Mouse (Mus musculus) megakaryocyte, embryonic 14.5 days (primary cell): ENCODE measurements around the gene 5730455P16Rik.

Source experiments
- FLI1 ChIP-seq: IDR thresholded peaks from 2 replicates; pipeline ENCODE4 v1.6.1; 2012; ENCODE audit warnings: low read length, inconsistent platforms, mixed read lengths
- GATA1 ChIP-seq: IDR thresholded peaks from 3 replicates; pipeline ENCODE4 v1.6.1; 2012; ENCODE audit warnings: mixed read lengths, low read length, inconsistent platforms, borderline replicate concordance

DNA sequence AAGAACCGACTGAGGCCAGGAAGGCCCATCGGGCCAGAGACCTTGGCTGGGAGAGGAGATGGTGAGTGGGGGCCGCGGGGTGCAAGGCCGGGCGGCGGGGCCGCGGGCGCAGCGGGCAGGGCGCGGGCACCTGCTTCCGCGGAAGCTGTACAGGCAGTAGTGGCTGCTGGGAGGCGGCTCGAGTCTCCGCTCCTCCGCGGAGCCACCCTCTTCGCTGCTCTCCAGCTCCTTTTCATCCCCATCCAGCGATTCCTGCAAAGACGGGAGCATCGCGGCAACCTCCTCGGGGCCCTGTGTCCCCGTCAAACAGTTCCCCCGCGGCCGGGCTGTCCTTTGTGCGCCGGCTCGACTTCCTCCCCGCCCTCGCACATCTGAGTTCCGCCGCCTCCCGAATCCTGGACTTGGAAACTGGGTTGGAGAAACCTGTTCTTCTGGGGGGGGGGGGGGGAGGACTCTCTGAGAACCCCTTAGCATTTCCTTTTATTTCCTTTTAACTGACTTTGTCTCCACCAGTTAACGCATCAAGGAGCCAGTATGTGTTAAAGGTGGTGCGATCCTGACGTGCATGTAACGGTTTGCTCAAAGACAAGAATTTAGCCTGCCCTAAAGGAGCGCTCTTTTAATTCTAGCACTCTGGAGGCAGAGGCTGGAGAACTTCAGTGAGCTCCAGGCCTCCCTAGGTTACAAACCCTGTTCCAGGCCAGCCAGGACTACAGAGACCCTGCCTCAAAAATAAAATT, at the start of gene 5730455P16Rik:
- TF ChIP-seq FLI1 (no peak), GATA1 (no peak)
